Mouse (Mus musculus) spleen, adult 12 weeks (tissue): Measurements from ENCODE around the gene Plekhn1.

ENCODE experiments used
- DNase-seq: peaks from one replicate; pipeline ENCODE4 v3.0.0; 2022; ENCODE audit warnings: low spot score

Gene Plekhn1

GRCm38 (mm10) chr4:156184291-156184954 is 50.2 kb downstream of the Plekhn1 start:
- DNase-seq: no peak

- no peak for DNase-seq
These were observed 50.9 kb downstream of the Plekhn1 start for GRCm38 (mm10) chr4:156183747-156184146.

GRCm38 (mm10) chr4:156177630-156178029 is 57.0 kb downstream of the Plekhn1 start:
- no peak for DNase-seq

- no peak for DNase-seq
These were observed 62.8 kb downstream of the Plekhn1 start for GRCm38 (mm10) chr4:156171828-156172227.
